Mouse (Mus musculus) ES-E14 (cell line): ENCODE measurements at regions not wholly inside any gene's neighbourhood (a gene's known extent, or its start where the extent isn't known, plus 50 kb on each side); places are given as distances from the start of the nearest gene placed in this dataset.
A peak's percentile ranks its signal among the peaks of the same experiment; 100 is the strongest.

Source experiments
- DNase-seq: peaks from one replicate; pipeline ENCODE4 v3.0.0-alpha.2; 2013; ENCODE audit warnings: low read depth, low spot score
- H3K27ac ChIP-seq: 2 replicates; pipeline ENCODE4 v1.5.1; 2012; ENCODE audit warnings: low read depth, mild to moderate bottlenecking, low read length, moderate library complexity, mixed read lengths; ENCODE audit not compliant: poor library complexity, insufficient read depth, severe bottlenecking
- H3K36me3 ChIP-seq: 2 replicates; pipeline ENCODE4 v1.6.1; 2012; ENCODE audit warnings: mild to moderate bottlenecking, low read length, moderate library complexity, mixed read lengths; ENCODE audit not compliant: control insufficient read depth, poor library complexity, insufficient read depth, severe bottlenecking
- H3K4me1 ChIP-seq, 2 experiments: fragments of 150-350 bp in 1 of 2; sonication (generic) in 1 of 2; 2 replicates each; pipeline ENCODE4 v1.6.1; 2012; ENCODE audit warnings: low read length in 2 of 2, mild to moderate bottlenecking in 1 of 2, mixed read lengths in 1 of 2; ENCODE audit not compliant: control insufficient read depth in 2 of 2, insufficient read depth in 2 of 2, poor library complexity in 1 of 2
- H3K4me3 ChIP-seq, 2 experiments: fragments of 150-350 bp in 1 of 2; sonication (generic) in 1 of 2; 2 replicates each; pipeline ENCODE4 v1.5.1; 2012; ENCODE audit warnings: low read length in 2 of 2, low read depth in 1 of 2, mild to moderate bottlenecking in 1 of 2, mixed read lengths in 1 of 2; ENCODE audit not compliant: insufficient read depth in 1 of 2, poor library complexity in 1 of 2, severe bottlenecking in 1 of 2
- H3K9ac ChIP-seq: 2 replicates; pipeline ENCODE4 v1.6.1; 2012; ENCODE audit warnings: low read depth, mild to moderate bottlenecking, low read length, mixed read lengths; ENCODE audit not compliant: poor library complexity, insufficient read depth, severe bottlenecking
- H3K9me3 ChIP-seq: fragments of 150-350 bp; sonication (generic); 2 replicates; pipeline ENCODE4 v1.6.1; 2012; ENCODE audit warnings: low read depth, mild to moderate bottlenecking, low read length; ENCODE audit not compliant: control insufficient read depth, insufficient read depth
- CHD2 ChIP-seq: IDR thresholded peaks from 2 replicates; pipeline ENCODE4 v1.6.1; 2014; ENCODE audit warnings: mild to moderate bottlenecking, low read depth, low read length, inconsistent platforms
- HCFC1 ChIP-seq: IDR thresholded peaks from 2 replicates; pipeline ENCODE4 v1.6.1; 2012; ENCODE audit warnings: low read length, inconsistent platforms, borderline replicate concordance; ENCODE audit not compliant: insufficient read depth
- MAFK ChIP-seq: IDR thresholded peaks from 2 replicates; pipeline ENCODE4 v1.6.1; 2014; ENCODE audit warnings: mild to moderate bottlenecking, low read depth, low read length, inconsistent platforms; ENCODE audit not compliant: insufficient read depth
- ZC3H11A ChIP-seq: IDR thresholded peaks from 2 replicates; pipeline ENCODE4 v1.6.1; 2012; ENCODE audit warnings: low read depth, mild to moderate bottlenecking, inconsistent platforms, low read length, borderline replicate concordance
- ZNF384 ChIP-seq: IDR thresholded peaks from 2 replicates; pipeline ENCODE4 v1.6.1; 2012; ENCODE audit warnings: low read depth, low read length, inconsistent platforms
- in situ Hi-C, 2 experiments: fragments of 600-800 bp; cut with MboI; formaldehyde crosslinking; loops; one replicate each; pipeline ENCODE4 v1.15.1; 2025; ENCODE audit warnings: low sequenced_read_pairs in 2 of 2, inconsistent platforms in 1 of 2; ENCODE audit not compliant: unreplicated experiment in 2 of 2

DNA sequence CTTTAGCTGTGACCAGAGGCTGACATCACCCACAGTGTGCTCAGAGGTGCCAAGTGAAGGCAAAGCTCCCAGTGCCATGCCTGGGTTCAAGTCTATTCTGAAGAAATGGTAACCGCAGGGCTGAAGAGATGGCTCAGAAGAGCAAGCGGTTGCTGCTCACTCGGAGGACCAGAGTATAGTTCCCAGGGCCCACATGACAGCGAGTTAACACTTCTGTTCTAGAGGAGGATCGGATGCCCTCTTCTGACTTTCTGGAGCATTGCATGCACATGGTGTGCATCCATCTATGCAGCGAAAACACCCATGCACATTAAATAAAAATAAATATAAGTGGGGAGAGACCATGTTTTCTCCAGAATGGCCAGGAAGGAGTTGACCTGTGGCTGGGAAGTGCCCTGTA is 209.5 kb downstream of the Sorl1 start:
- H3K4me1 ChIP-seq = peaks cover 0 to 2% of the 10 kb centered on the region in 2 experiments; a peak in 1 of 4 replicates

GRCm38 (mm10) chr9:41913911-41914310 is 210.2 kb downstream of the Sorl1 start:
- H3K4me3 ChIP-seq = no peak overlapping the region
- no peak for DNase-seq
- TF ChIP-seq CHD2 = no peak

More for the DNA sequence above, 209.5 kb downstream of the Sorl1 start:
- H3K36me3 ChIP-seq = no peaks in the 10 kb centered on the region
- TF ChIP-seq MAFK = no peak
- TF ChIP-seq ZC3H11A = 0 out of 2 replicates have a peak, but pooled peaks have one; percentile 3
- H3K4me3 ChIP-seq = no peak overlapping the region
- no peak for DNase-seq
- in situ Hi-C loops = no loop called here
- no peak overlapping the region for H3K27ac ChIP-seq
- H3K9me3 ChIP-seq = no peaks in the 10 kb centered on the region
- H3K9ac ChIP-seq = no peak overlapping the region

GRCm38 (mm10) chr9:41912482-41912881 is 211.6 kb downstream of the Sorl1 start:
- in situ Hi-C loops = no loop called here

More at GRCm38 (mm10) chr9:41913911-41914310, 210.2 kb downstream of the Sorl1 start:
- Histone ChIP-seq H3K9me3 (no peaks in the 10 kb centered on the region), H3K9ac (no peak overlapping the region), H3K36me3 (no peaks in the 10 kb centered on the region), H3K27ac (no peak overlapping the region), H3K4me1 (peaks cover 0 to 2% of the 10 kb centered on the region in 2 experiments; a peak in 1 of 4 replicates)
- in situ Hi-C loops = no loop called here

DNA sequence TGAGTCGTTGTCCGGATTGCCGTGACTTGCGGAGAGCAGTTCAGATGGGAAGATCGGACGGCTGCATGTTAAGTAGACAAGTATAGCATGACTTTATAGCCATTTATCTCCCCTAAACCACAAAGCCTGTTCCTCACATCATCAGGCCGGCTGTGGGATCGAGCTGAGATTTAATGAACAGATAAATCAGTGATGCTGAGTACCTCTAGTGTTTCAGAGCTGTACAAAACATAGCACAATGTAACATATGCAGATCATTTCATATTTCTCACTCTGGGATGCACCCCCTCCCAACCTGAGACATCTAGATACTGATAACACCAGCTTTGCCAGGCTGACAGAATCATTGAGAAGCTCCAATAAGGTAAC is 223.5 kb downstream of the Sorl1 start:
- in situ Hi-C loops = no loop called here
- no peaks in the 10 kb centered on the region for H3K9me3 ChIP-seq
- H3K27ac ChIP-seq = no peak overlapping the region
- no peaks in the 10 kb centered on the region for H3K4me1 ChIP-seq
- no peak overlapping the region for H3K9ac ChIP-seq
- no peak for TF ChIP-seq MAFK
- H3K4me3 ChIP-seq = no peak overlapping the region
- no peak for DNase-seq
- H3K36me3 ChIP-seq = no peaks in the 10 kb centered on the region

More at GRCm38 (mm10) chr9:41912482-41912881, 211.6 kb downstream of the Sorl1 start:
- no peak for DNase-seq
- Histone ChIP-seq H3K9ac (no peak overlapping the region), H3K4me3 (no peak overlapping the region), H3K36me3 (no peaks in the 10 kb centered on the region), H3K9me3 (no peaks in the 10 kb centered on the region), H3K4me1 (peaks cover 0 to 2% of the 10 kb centered on the region in 2 experiments; a peak in 1 of 4 replicates), H3K27ac (no peak overlapping the region)
- TF ChIP-seq CHD2 (no peak), HCFC1 (no peak), ZC3H11A (no peak), MAFK (no peak), ZNF384 (no peak)

DNA sequence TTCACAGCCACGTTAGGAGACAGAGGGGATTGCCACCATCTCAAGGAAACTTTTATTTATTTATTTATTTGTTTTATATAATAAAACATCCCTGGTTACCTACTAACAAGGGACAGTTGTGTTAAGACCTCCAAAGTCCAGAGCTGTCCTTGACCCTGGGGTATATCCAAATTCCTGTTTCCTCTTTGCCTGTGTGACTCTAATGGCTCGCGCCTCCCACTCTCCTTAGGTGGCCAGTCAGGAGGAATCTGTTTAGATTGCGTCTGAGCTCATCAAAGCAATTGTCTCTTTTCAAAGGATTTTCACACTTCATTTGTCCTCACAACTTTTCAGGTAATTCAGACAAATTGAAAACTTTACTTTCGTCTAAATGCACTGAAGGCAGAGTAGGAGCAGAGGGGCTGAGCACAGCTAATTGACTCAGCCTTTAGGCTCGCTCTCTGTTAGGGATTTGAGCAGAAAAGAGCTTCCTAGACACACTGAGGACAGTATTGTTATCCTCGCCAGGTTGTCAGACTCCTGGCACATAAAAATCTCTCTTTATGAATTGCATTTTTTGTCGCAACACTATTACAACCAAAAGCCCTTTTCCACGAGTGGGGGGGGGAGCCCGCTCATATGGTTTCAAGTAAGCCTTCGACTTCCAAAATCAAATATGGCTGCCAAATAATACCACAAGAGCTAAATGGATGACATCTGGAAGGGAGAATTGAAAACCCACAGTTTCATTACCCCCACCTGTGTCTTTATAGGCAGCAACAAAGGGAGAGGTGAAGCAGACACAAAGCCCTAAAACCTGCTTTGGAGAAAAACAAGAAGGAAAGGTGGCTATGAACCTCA is 224.1 kb downstream of the Sorl1 start:
- H3K36me3 ChIP-seq = no peaks in the 10 kb centered on the region
- no peak overlapping the region for H3K27ac ChIP-seq
- H3K4me3 ChIP-seq = no peak overlapping the region
- in situ Hi-C loops = no loop called here
- no peak overlapping the region for H3K9ac ChIP-seq
- no peak for DNase-seq
- H3K9me3 ChIP-seq = no peaks in the 10 kb centered on the region
- no peaks in the 10 kb centered on the region for H3K4me1 ChIP-seq
- TF ChIP-seq ZNF384 = no peak
- TF ChIP-seq CHD2 = no peak
- TF ChIP-seq HCFC1 = no peak
- no peak for TF ChIP-seq MAFK
- no peak for TF ChIP-seq ZC3H11A
